Mouse (Mus musculus): ENCODE results near the gene Rnf214.

Rnf214 gene

GRCm38 (mm10) chr9:45815113-45815512, 91.6 kb downstream of the Rnf214 start:
- DNase-seq (ENCODE audit: low spot score in 2 of 2), result no peak
